Mouse (Mus musculus): Measurements from ENCODE around the gene Rin3.
"Not testable (repeated sequence)": the region's sequence is repeated elsewhere in the genome, so short reads cannot be mapped to it uniquely, and the experiment has no call there.

Gene Rin3

GRCm38 (mm10) chr12:102282763-102283482, at the start of gene Rin3:
Gene Rin3, plus strand, starts transcription at chr12:102283048.
- peak; percentile 51 to 62 for DNase-seq (ENCODE audit: low spot score in 2 of 2)

GRCm38 (mm10) chr12:102235551-102235950, 47.3 kb upstream of the Rin3 start:
- DNase-seq (ENCODE audit: low spot score in 2 of 2) = no peak

GRCm38 (mm10) chr12:102236317-102236716, 46.5 kb upstream of the Rin3 start:
- DNase-seq (ENCODE audit: low spot score in 2 of 2) = no peak

GRCm38 (mm10) chr12:102242076-102242722, 40.6 kb upstream of the Rin3 start:
- DNase-seq (ENCODE audit: low spot score in 2 of 2) = no peak

- no peak for DNase-seq (ENCODE audit: low spot score in 2 of 2)
These were observed 38.9 kb upstream of the Rin3 start for GRCm38 (mm10) chr12:102243915-102244314.

GRCm38 (mm10) chr12:102246226-102246625, 36.6 kb upstream of the Rin3 start:
- DNase-seq (ENCODE audit: low spot score in 2 of 2) = no peak

GRCm38 (mm10) chr12:102248104-102248503, 34.7 kb upstream of the Rin3 start:
- no peak for DNase-seq (ENCODE audit: low spot score in 2 of 2)

GRCm38 (mm10) chr12:102250316-102250715, 32.5 kb upstream of the Rin3 start:
- no peak for DNase-seq (ENCODE audit: low spot score in 2 of 2)

GRCm38 (mm10) chr12:102251070-102251469, 31.8 kb upstream of the Rin3 start:
- DNase-seq (ENCODE audit: low spot score in 2 of 2) = no peak

- DNase-seq (ENCODE audit: low spot score in 2 of 2) = no peak
These were observed 30.9 kb upstream of the Rin3 start for GRCm38 (mm10) chr12:102251985-102252384.

GRCm38 (mm10) chr12:102252525-102252924, 30.3 kb upstream of the Rin3 start:
- DNase-seq (ENCODE audit: low spot score in 2 of 2) = no peak

GRCm38 (mm10) chr12:102255012-102255411, 27.8 kb upstream of the Rin3 start:
- DNase-seq (ENCODE audit: low spot score in 2 of 2) = no peak

- DNase-seq (ENCODE audit: low spot score in 2 of 2) = no peak
These were observed 24.2 kb upstream of the Rin3 start for GRCm38 (mm10) chr12:102258522-102259112.

- no peak for DNase-seq (ENCODE audit: low spot score in 2 of 2)
These were observed 20.9 kb upstream of the Rin3 start for GRCm38 (mm10) chr12:102261933-102262396.

- no peak for DNase-seq (ENCODE audit: low spot score in 2 of 2)
These were observed 20.0 kb upstream of the Rin3 start for GRCm38 (mm10) chr12:102262809-102263208.

- no peak for DNase-seq (ENCODE audit: low spot score in 2 of 2)
These were observed 19.6 kb upstream of the Rin3 start for GRCm38 (mm10) chr12:102263249-102263648.

GRCm38 (mm10) chr12:102266433-102266832, 16.4 kb upstream of the Rin3 start:
- DNase-seq (ENCODE audit: low spot score in 2 of 2) = no peak

- DNase-seq (ENCODE audit: low spot score in 2 of 2) = no peak
These were observed 13.7 kb upstream of the Rin3 start for GRCm38 (mm10) chr12:102269144-102269543.

GRCm38 (mm10) chr12:102270776-102271405, 12.0 kb upstream of the Rin3 start:
- no peak for DNase-seq (ENCODE audit: low spot score in 2 of 2)

- DNase-seq (ENCODE audit: low spot score in 2 of 2) = no peak
These were observed 11.4 kb upstream of the Rin3 start for GRCm38 (mm10) chr12:102271447-102271846.

GRCm38 (mm10) chr12:102275833-102276443, 6.9 kb upstream of the Rin3 start:
- DNase-seq (ENCODE audit: low spot score in 2 of 2) = no peak

GRCm38 (mm10) chr12:102280290-102280689, 2.6 kb upstream of the Rin3 start:
- DNase-seq (ENCODE audit: low spot score in 2 of 2) = not testable (repeated sequence)
